Mouse (Mus musculus) lung, postnatal 0 days (tissue): ENCODE measurements around the gene Eif5. TPM values are rescaled to one million over a fixed set of nuclear protein-coding genes. Genes with fewer than 3 reads are reported as not detected.
A peak's percentile ranks its signal among the peaks of the same experiment; 100 is the strongest.

Source experiments
- ATAC-seq: fragments of 200-750 bp; cut with Nextera tagmentation; 2 replicates; pipeline ENCODE4 v1.8.0; 2017; ENCODE audit warnings: moderate library complexity
- DNase-seq: peaks from one replicate; pipeline ENCODE4 v3.0.0-alpha.2; 2016; ENCODE audit warnings: low spot score
- H3K27ac ChIP-seq: fragments of 300-500 bp; sonication (generic); 2 replicates; pipeline ENCODE4 v1.5.1; 2014; ENCODE audit warnings: antibody characterized with exemption, mild to moderate bottlenecking, low read length, mixed read lengths
- H3K27me3 ChIP-seq: fragments of 300-500 bp; sonication (generic); replicated peaks from 2 replicates; pipeline ENCODE4 v1.6.1; 2014; ENCODE audit warnings: low read length, mixed read lengths; ENCODE audit not compliant: insufficient read depth
- H3K36me3 ChIP-seq: fragments of 300-500 bp; sonication (generic); 2 replicates; pipeline ENCODE4 v1.6.1; 2014; ENCODE audit warnings: low read length, mixed read lengths; ENCODE audit not compliant: insufficient read depth
- H3K4me1 ChIP-seq: fragments of 300-500 bp; sonication (generic); 2 replicates; pipeline ENCODE4 v1.6.1; 2014; ENCODE audit warnings: antibody characterized with exemption, low read depth, low read length, mixed read lengths; ENCODE audit not compliant: insufficient read depth
- H3K4me2 ChIP-seq: fragments of 300-500 bp; sonication (generic); replicated peaks from 2 replicates; pipeline ENCODE4 v1.6.1; 2014; ENCODE audit warnings: low read depth, mild to moderate bottlenecking, low read length, moderate library complexity, mixed read lengths
- H3K4me3 ChIP-seq: fragments of 300-500 bp; sonication (generic); 2 replicates; pipeline ENCODE4 v1.5.1; 2014; ENCODE audit warnings: low read depth, low read length
- H3K9ac ChIP-seq: fragments of 300-500 bp; sonication (generic); replicated peaks from 2 replicates; pipeline ENCODE4 v1.6.1; 2014; ENCODE audit warnings: low read depth, mild to moderate bottlenecking
- H3K9me3 ChIP-seq: fragments of 300-500 bp; sonication (generic); 2 replicates; pipeline ENCODE4 v1.6.1; 2016; ENCODE audit warnings: low read length, mixed read lengths
- CTCF ChIP-seq: IDR thresholded peaks from 2 replicates; pipeline ENCODE4 v1.5.1; 2016; ENCODE audit warnings: antibody characterized with exemption, mild to moderate bottlenecking
- EP300 ChIP-seq: IDR thresholded peaks from 2 replicates; pipeline ENCODE4 v1.6.1; 2016; ENCODE audit warnings: antibody characterized with exemption, mild to moderate bottlenecking, control low read depth
- WGBS: fragments of 180-500 bp; shearing (Covaris S2); extraction: QIAGEN DNeasy Blood & Tissue Kit; methylation state at CpG from one replicate; pipeline ENCODE4 v1.1.7; 2014; 5-methylcytosine and 5-hydroxymethylcytosine counted together
- polyA plus RNA-seq: library from polyadenylated mRNA; unstranded; fragments of >200 nt; fragmentation: Nextera tagmentation; extraction: Ambion mirVana; gene quantifications from 2 replicates; pipeline ENCODE4 v1.2.1, GENCODE M21; 2015

The Eif5 gene
- polyA plus RNA-seq, 1 experiment from 2014 or later, result 412 TPM

- WGBS, result 78% methylated on average over 1 of the region's 1 CpGs
- no peak for DNase-seq
- TF ChIP-seq EP300 (no peak), CTCF (no peak)
- no peaks in the 10 kb centered on the region for H3K9me3 ChIP-seq
- no peaks in the 10 kb centered on the region for H3K36me3 ChIP-seq
- H3K4me1 ChIP-seq, result no peaks in the 10 kb centered on the region
- ATAC-seq, result no peak
- no peak overlapping the region for H3K4me2 ChIP-seq
- no peak overlapping the region for H3K27ac ChIP-seq
- no peaks in the 10 kb centered on the region for H3K27me3 ChIP-seq
- no peak overlapping the region for H3K9ac ChIP-seq
- H3K4me3 ChIP-seq, result no peak overlapping the region
Measured at GRCm38 (mm10) chr12:111583058-111583457, 45.2 kb downstream of the Eif5 start.

GRCm38 (mm10) chr12:111584401-111584800 is 46.6 kb downstream of the Eif5 start:
- no peaks in the 10 kb centered on the region for H3K4me1 ChIP-seq
- H3K4me2 ChIP-seq, result no peak overlapping the region
- H3K27me3 ChIP-seq, result no peaks in the 10 kb centered on the region
- ATAC-seq (no peak), DNase-seq (no peak)
- WGBS, result 61% methylated on average over 1 of the region's 1 CpGs
- H3K4me3 ChIP-seq, result no peak overlapping the region
- no peak overlapping the region for H3K27ac ChIP-seq
- H3K9me3 ChIP-seq, result no peaks in the 10 kb centered on the region
- TF ChIP-seq EP300, result no peak
- TF ChIP-seq CTCF, result no peak
- H3K36me3 ChIP-seq, result no peaks in the 10 kb centered on the region
- H3K9ac ChIP-seq, result no peak overlapping the region

- Histone ChIP-seq H3K4me2 (no peak overlapping the region), H3K27me3 (no peaks in the 10 kb centered on the region), H3K4me1 (no peaks in the 10 kb centered on the region; the same call in 1 of the 2 replicates), H3K27ac (no peak overlapping the region), H3K36me3 (no peaks in the 10 kb centered on the region), H3K9me3 (no peaks in the 10 kb centered on the region), H3K9ac (no peak overlapping the region), H3K4me3 (no peak overlapping the region)
- DNase-seq (no peak), ATAC-seq (no peak)
- TF ChIP-seq CTCF (no peak), EP300 (no peak)
- 78% methylated on average over 12 of the region's 12 CpGs for WGBS
Measured at GRCm38 (mm10) chr12:111587252-111587651, 49.4 kb downstream of the Eif5 start.

- H3K27me3 ChIP-seq, result no peaks in the 10 kb centered on the region
- no peak for TF ChIP-seq CTCF
- TF ChIP-seq EP300, result peak; percentile 95
- peak overlapping the region; percentile 58; the same call in 1 of the 2 replicates for H3K27ac ChIP-seq
- peak overlapping the region; percentile 1; the same call in 1 of the 2 replicates for H3K4me2 ChIP-seq
- H3K36me3 ChIP-seq, result peaks cover 7% of the 10 kb centered on the region; the same call in 1 of the 2 replicates
- 43% methylated on average over 14 of the region's 14 CpGs for WGBS
- no peak overlapping the region for H3K9ac ChIP-seq
- no peak overlapping the region for H3K4me3 ChIP-seq
- DNase-seq (peak; percentile 89), ATAC-seq (peak; percentile 86)
- no peaks in the 10 kb centered on the region for H3K9me3 ChIP-seq
- H3K4me1 ChIP-seq, result peaks cover 5% of the 10 kb centered on the region; the same call in 1 of the 2 replicates
Measured at GRCm38 (mm10) chr12:111592407-111593021, 54.7 kb downstream of the Eif5 start.

GRCm38 (mm10) chr12:111593775-111594174 is 56.0 kb downstream of the Eif5 start:
- peaks cover 14% of the 10 kb centered on the region for H3K36me3 ChIP-seq
- H3K4me1 ChIP-seq, result peaks cover 5% of the 10 kb centered on the region; the same call in 1 of the 2 replicates
- H3K4me2 ChIP-seq, result no peak overlapping the region
- no peaks in the 10 kb centered on the region for H3K9me3 ChIP-seq
- H3K9ac ChIP-seq, result no peak overlapping the region
- no peak overlapping the region for H3K27ac ChIP-seq
- DNase-seq, result no peak
- no peak overlapping the region for H3K4me3 ChIP-seq
- TF ChIP-seq EP300 (no peak), CTCF (no peak)
- no peaks in the 10 kb centered on the region for H3K27me3 ChIP-seq
- WGBS, result 72% methylated on average over 2 of the region's 2 CpGs
- ATAC-seq, result no peak

Other genes starting within 250 kb of the Eif5 start
- gene Cdc42bpb, start 160.3 kb upstream of the Eif5 start, polyA plus RNA-seq, result 29.0 and 32.5 TPM in 2 replicates
- gene Lbhd2, start 131.2 kb upstream of the Eif5 start, polyA plus RNA-seq, result 0.37 and 1.1 TPM in 2 replicates
- 21.3 and 24.4 TPM in 2 replicates for gene Exoc3l4, start 121.0 kb upstream of the Eif5 start, polyA plus RNA-seq
- gene Tnfaip2, start 95.5 kb upstream of the Eif5 start, polyA plus RNA-seq, result 17.0 and 26.3 TPM in 2 replicates
- 1.9 and 2.7 TPM in 2 replicates for gene Gm266, start 52.2 kb upstream of the Eif5 start, polyA plus RNA-seq
- gene Mark3, start 36.5 kb downstream of the Eif5 start, polyA plus RNA-seq, result 25.8 and 26.0 TPM in 2 replicates
- gene Ckb, start 134.3 kb downstream of the Eif5 start, polyA plus RNA-seq, result 153 TPM in 2 replicates
- 4.3 and 4.5 TPM in 2 replicates for gene Trmt61a, start 140.1 kb downstream of the Eif5 start, polyA plus RNA-seq
- 48.9 and 52.5 TPM in 2 replicates for gene Bag5, start 175.2 kb downstream of the Eif5 start, polyA plus RNA-seq
- gene Apopt1, start 175.2 kb downstream of the Eif5 start, polyA plus RNA-seq, result 42.3 and 43.1 TPM in 2 replicates
- 86.1 and 89.6 TPM in 2 replicates for gene Klc1, start 220.8 kb downstream of the Eif5 start, polyA plus RNA-seq